Mouse (Mus musculus) heart, postnatal 0 days (tissue): ENCODE results near the gene Ap3d1.

Experiments used
- CTCF ChIP-seq: IDR thresholded peaks from 2 replicates; pipeline ENCODE4 v1.5.1; 2016; ENCODE audit warnings: antibody characterized with exemption, control low read depth, low read depth
- EP300 ChIP-seq: IDR thresholded peaks from 2 replicates; pipeline ENCODE4 v1.6.1; 2016; ENCODE audit warnings: antibody characterized with exemption, low read depth

DNA sequence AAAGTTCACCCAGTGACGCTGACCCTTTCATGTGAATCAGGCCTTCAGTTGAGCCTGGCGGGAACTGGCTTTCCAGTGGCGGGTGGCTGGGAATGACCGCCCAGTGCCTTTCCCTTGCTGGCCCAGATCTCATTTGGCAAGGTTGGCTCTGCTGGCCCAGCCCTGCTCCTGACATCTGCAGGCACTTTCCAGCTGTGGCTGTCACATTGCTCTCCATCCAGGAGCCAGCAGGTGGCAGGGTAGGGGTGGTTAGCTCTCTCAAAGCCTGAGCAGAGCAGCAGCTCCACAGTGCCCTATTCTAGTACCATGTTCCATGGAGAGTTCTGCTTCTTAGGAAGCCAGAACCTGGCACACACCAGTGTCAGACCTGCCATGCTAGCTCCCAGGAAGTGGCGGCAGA is 15.7 kb upstream of the Ap3d1 start:
- peak; percentile 80 for TF ChIP-seq CTCF
- TF ChIP-seq EP300, result no peak
